Mouse (Mus musculus) liver, embryonic 11.5 days (tissue): ENCODE data around the gene Tns3. TPM values are rescaled to one million over a fixed set of nuclear protein-coding genes. Genes with fewer than 3 reads are reported as not detected.

Experiments used
- ATAC-seq: fragments of 200-750 bp; cut with Nextera tagmentation; replicated peaks from 2 replicates; pipeline ENCODE4 v1.8.0; 2017; ENCODE audit warnings: moderate number of reproducible peaks, mild to moderate bottlenecking, moderate TSS enrichment, moderate library complexity; ENCODE audit not compliant: low FRiP score
- DNase-seq: peaks from one replicate; pipeline ENCODE4 v3.0.0-alpha.2; 2017; ENCODE audit warnings: low spot score
- H3K27ac ChIP-seq: fragments of 300-500 bp; sonication (generic); 2 replicates; pipeline ENCODE4 v1.5.1; 2014; ENCODE audit warnings: mild to moderate bottlenecking, low read depth, low read length, control low read depth
- H3K27me3 ChIP-seq: fragments of 300-500 bp; sonication (generic); replicated peaks from 2 replicates; pipeline ENCODE4 v1.6.1; 2014; ENCODE audit warnings: low read length, mixed read lengths; ENCODE audit not compliant: control insufficient read depth, insufficient read depth
- H3K36me3 ChIP-seq: fragments of 300-500 bp; sonication (generic); 2 replicates; pipeline ENCODE4 v1.6.1; 2014; ENCODE audit warnings: mild to moderate bottlenecking, low read length, moderate library complexity, mixed read lengths; ENCODE audit not compliant: control insufficient read depth, insufficient read depth
- H3K4me1 ChIP-seq: fragments of 300-500 bp; sonication (generic); replicated peaks from 2 replicates; pipeline ENCODE4 v1.6.1; 2014; ENCODE audit warnings: low read length, mixed read lengths; ENCODE audit not compliant: control insufficient read depth, insufficient read depth
- H3K4me2 ChIP-seq: fragments of 300-500 bp; sonication (generic); 2 replicates; pipeline ENCODE4 v1.6.1; 2014; ENCODE audit warnings: mild to moderate bottlenecking, control low read depth, moderate library complexity
- H3K4me3 ChIP-seq: fragments of 300-500 bp; sonication (generic); 2 replicates; pipeline ENCODE4 v1.5.1; 2014; ENCODE audit warnings: low read depth, low read length, control low read depth
- H3K9ac ChIP-seq: fragments of 300-500 bp; sonication (generic); 2 replicates; pipeline ENCODE4 v1.6.1; 2014; ENCODE audit warnings: low read depth, low read length, control low read depth
- H3K9me3 ChIP-seq: fragments of 300-500 bp; sonication (generic); 2 replicates; pipeline ENCODE4 v1.6.1; 2016; ENCODE audit warnings: low read length, inconsistent platforms, mixed read lengths; ENCODE audit not compliant: control insufficient read depth
- WGBS: fragments of 180-500 bp; shearing (Covaris S2); extraction: QIAGEN DNeasy Blood & Tissue Kit; methylation state at CpG from one replicate; pipeline ENCODE4 v1.1.7; 2014; 5-methylcytosine and 5-hydroxymethylcytosine counted together
- polyA plus RNA-seq: library from polyadenylated mRNA; unstranded; fragments of >200 nt; fragmentation: Nextera tagmentation; extraction: Ambion mirVana; gene quantifications from 2 replicates; pipeline ENCODE4 v1.2.1, GENCODE M21; 2014

Gene Tns3
- polyA plus RNA-seq, 1 experiment from 2014 or later: 9.8 TPM

DNA sequence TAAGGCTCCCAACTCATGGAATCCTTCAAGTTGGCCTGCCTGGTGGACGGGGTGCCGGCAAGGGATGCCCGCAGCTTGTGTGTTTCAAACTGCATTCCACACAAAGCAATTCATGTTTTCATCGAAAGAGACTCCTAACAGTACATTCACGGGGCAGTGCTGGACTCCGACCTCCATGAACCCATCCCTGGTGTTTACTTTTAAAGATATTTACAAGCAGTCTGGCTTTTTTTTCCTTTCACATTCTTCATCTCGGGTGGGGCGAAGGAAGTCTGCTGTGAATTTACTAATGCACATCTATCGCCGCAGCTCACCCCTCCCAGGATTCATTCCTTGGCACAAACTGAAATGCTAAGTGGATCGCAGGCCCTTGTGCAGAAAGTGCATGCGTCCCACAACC, 191.9 kb downstream of the Tns3 start:
- no peak overlapping the region for H3K4me3 ChIP-seq
- DNase-seq: no peak
- H3K4me2 ChIP-seq: no peak overlapping the region
- no peaks in the 10 kb centered on the region for H3K9me3 ChIP-seq
- H3K36me3 ChIP-seq: no peaks in the 10 kb centered on the region
- 76% methylated on average over 12 of the region's 12 CpGs for WGBS
- H3K9ac ChIP-seq: no peak overlapping the region
- H3K27ac ChIP-seq: no peak overlapping the region
- H3K27me3 ChIP-seq: 0 out of 2 replicates have a peak, but pooled peaks cover 3% of the 10 kb centered on the region
- ATAC-seq: no peak
- peaks cover 8% of the 10 kb centered on the region; the same call in 1 of the 2 replicates for H3K4me1 ChIP-seq

DNA sequence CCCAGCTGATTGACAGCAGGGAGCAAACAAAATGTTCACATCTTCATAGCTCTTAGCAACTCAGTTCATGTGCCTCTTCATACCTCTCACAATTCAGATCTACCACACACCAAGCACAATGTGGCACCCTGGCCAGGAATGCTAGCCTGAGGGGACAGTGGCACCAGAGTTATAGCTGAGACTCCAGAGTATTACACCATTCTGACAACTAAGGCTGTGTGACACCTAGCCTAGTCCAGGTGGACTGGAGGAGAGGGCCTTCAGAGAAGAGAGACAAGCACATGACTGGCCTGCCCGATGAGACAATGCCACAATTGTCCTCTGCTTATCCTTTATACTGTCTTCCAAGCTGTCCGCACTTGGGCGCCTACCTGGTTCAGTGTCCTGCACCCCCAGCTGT, 192.8 kb downstream of the Tns3 start:
- H3K4me1 ChIP-seq: peaks cover 8% of the 10 kb centered on the region; the same call in 1 of the 2 replicates
- 90% methylated on average over 3 of the region's 3 CpGs for WGBS
- H3K36me3 ChIP-seq: no peaks in the 10 kb centered on the region
- H3K4me3 ChIP-seq: no peak overlapping the region
- H3K9me3 ChIP-seq: no peaks in the 10 kb centered on the region
- no peak overlapping the region for H3K9ac ChIP-seq
- 0 out of 2 replicates have a peak, but pooled peaks cover 3% of the 10 kb centered on the region for H3K27me3 ChIP-seq
- H3K4me2 ChIP-seq: no peak overlapping the region
- no peak overlapping the region for H3K27ac ChIP-seq
- DNase-seq (no peak), ATAC-seq (no peak)

DNA sequence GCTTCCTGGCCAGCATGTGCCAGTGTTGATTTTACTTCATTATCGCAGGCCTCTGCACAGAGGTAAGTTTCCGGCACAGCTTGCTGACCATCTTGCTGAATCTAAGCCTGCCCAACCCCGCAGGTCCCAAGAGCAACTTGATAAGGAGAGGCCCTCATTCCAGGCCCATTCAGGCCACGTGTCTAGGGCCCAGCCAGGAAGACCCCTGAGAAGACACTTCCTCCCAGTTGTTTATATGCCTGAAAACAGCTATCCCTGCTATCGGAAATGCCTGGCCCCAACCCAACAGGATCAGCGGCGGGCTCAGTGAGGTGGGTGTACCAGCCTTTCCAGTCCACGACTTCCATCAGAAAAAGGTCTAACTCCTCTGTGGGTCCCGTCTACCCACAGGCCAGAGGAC, 194.8 kb downstream of the Tns3 start:
- H3K9me3 ChIP-seq: no peaks in the 10 kb centered on the region
- H3K4me1 ChIP-seq: peaks cover 11% of the 10 kb centered on the region; the same call in 1 of the 2 replicates
- 0 out of 2 replicates have a peak, but pooled peaks cover 3% of the 10 kb centered on the region for H3K27me3 ChIP-seq
- no peak overlapping the region for H3K4me2 ChIP-seq
- H3K27ac ChIP-seq: no peak overlapping the region
- H3K9ac ChIP-seq: no peak overlapping the region
- no peak for ATAC-seq
- no peak overlapping the region for H3K4me3 ChIP-seq
- DNase-seq: no peak
- H3K36me3 ChIP-seq: no peaks in the 10 kb centered on the region
- 44% methylated on average over 9 of the region's 9 CpGs for WGBS

DNA sequence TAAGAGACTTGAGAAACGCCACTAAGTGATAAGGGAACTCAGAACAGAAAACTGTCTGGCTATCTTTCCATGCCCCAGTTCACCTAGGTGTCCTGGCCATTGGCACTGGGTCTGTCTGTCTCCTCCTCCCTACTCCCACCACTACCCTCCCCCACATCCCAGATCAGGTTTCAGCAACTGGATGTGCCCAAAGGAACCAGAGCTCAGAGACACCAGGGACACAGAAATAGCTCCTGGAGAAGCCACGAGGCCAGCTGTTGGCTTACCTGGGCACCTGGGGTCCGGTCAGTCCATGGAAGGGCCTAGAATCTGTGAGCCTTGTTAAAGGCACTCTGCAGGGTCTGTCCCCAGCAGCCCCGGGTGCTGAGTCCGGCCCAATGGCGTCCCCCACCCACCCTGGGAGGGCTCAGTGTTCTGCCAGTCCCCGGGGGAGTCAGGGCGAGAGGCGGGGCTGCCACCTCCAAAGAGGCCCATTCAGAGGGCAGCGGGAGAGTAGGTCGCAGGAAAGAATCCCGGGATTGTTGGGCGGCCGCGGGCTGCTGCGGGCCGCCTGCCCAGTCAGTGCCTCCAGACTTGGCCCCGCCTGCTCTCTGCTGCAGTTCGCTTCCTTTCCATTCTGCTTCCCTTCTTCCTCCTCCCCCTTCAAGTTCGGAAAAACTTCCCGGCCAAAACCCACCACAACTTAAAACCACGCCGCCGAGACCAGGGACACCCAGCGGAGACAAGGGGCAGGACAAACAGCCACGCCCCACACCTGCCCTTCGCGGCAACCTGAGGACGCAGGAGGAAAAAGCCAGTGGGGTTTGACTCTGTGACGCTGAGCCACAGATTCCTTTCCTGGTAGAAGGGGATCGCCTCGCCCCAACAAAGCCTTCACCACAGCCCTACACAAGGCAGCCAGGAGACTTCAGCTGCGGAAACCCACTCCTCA, 195.9 kb downstream of the Tns3 start:
- H3K4me2 ChIP-seq: peak overlapping the region; percentile 71
- 0 out of 2 replicates have a peak, but pooled peaks cover 3% of the 10 kb centered on the region for H3K27me3 ChIP-seq
- H3K36me3 ChIP-seq: no peaks in the 10 kb centered on the region
- H3K9me3 ChIP-seq: no peaks in the 10 kb centered on the region
- peak overlapping the region; percentile 27; the same call in 1 of the 2 replicates for H3K9ac ChIP-seq
- H3K4me3 ChIP-seq: peak overlapping the region; percentile 40
- H3K4me1 ChIP-seq: peaks cover 11% of the 10 kb centered on the region; the same call in 1 of the 2 replicates
- peak; percentile 74 for ATAC-seq
- 1% methylated on average over 30 of the region's 33 CpGs for WGBS
- peak; percentile 60 for DNase-seq
- peak overlapping the region; percentile 57 for H3K27ac ChIP-seq

DNA sequence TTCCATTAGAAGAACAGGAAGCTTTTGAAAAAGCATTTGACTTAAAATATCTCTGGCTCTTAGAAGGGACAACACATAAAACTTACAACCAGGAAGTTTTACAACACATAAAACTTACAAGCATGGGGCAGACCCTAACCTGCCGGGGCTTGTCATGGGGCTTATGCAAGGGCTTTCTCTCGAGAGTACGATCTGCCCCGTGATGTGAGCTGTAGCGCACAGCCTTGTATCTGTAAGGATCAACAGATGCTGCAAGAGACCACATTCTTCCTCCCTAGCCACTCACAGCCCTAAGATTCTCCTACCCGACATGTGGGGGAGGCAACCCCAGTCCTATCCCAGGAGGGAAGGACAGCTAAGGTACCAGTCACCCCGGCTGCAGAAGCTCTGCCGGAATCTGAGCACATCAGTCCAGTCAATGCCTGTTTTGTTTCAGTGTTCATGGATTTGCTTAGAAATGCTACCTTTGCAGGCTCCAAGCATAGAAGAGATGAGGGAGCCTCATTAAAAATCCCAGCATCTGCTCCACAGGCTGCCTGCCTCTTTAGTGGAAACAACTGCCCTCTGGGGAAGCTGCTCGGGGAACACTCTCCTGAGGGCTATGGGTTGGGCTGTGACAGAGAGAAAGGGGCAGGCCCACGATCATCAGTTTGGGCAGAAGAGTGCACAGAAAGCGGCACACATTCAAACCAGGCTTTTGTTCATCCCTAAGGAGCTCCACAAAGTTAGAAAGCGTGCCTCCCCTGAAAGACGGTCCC, 196.8 kb downstream of the Tns3 start:
- no peaks in the 10 kb centered on the region for H3K9me3 ChIP-seq
- peak overlapping the region; percentile 8; the same call in 1 of the 2 replicates for H3K27ac ChIP-seq
- H3K4me3 ChIP-seq: peak overlapping the region; percentile 40
- ATAC-seq: no peak
- H3K9ac ChIP-seq: no peak overlapping the region
- 25% methylated on average over 13 of the region's 13 CpGs for WGBS
- peaks cover 11% of the 10 kb centered on the region; the same call in 1 of the 2 replicates for H3K4me1 ChIP-seq
- H3K36me3 ChIP-seq: no peaks in the 10 kb centered on the region
- no peak for DNase-seq
- peak overlapping the region; percentile 71 for H3K4me2 ChIP-seq
- 0 out of 2 replicates have a peak, but pooled peaks cover 3% of the 10 kb centered on the region for H3K27me3 ChIP-seq

DNA sequence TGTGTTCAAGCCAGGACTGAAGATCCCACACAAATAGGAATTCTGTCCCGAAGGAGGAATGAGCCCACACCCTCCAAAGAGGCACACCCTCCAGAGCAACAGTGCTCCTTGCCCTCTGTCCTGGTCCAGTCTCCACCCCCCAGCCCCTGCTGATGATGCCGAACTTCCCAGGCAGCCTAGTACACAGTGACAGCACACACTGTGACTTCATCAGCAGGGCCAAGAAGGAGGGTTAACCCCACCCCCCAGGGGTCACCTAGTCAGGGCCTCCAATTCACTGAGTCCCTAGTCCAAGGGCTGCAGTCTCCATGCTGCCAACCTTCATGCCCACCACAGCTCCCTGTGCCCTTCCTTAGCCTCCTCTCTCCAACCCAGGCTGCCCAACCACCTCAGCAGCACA, 200.5 kb downstream of the Tns3 start:
- Histone ChIP-seq H3K36me3 (0 out of 2 replicates have a peak, but pooled peaks cover 2% of the 10 kb centered on the region), H3K27me3 (0 out of 2 replicates have a peak, but pooled peaks cover 3% of the 10 kb centered on the region), H3K9ac (no peak overlapping the region), H3K27ac (no peak overlapping the region), H3K4me1 (peaks cover 8% of the 10 kb centered on the region; the same call in 1 of the 2 replicates), H3K9me3 (no peaks in the 10 kb centered on the region), H3K4me3 (no peak overlapping the region), H3K4me2 (no peak overlapping the region)
- WGBS: 74% methylated on average over 2 of the region's 2 CpGs
- no peak for ATAC-seq
- DNase-seq: no peak

DNA sequence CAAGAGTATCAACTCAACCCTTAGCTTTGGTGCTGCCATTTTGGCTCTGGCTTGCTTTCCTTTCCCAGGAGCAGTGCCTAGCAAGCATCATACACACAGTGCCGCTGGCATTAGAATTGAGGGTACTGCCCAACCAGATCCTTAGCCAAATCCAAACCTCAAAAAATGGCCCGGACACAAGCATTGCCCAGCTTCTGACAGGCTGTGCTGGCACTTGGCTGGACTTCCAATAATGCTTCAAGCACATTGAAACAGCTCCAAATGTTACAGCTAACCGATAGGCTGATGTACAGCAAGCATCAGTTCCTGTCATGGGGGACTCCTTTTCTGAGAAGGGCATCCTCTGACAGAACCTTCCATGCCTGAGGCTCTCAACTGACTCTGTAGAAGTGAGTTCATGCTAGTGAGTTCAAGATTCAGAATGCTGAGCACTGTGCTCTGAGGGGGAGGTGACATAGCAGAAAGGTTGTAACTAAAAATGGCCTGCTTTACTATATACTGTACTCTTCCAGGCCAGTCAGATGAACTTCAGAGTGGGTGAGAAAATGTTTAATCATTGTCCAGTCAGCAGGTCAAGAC, 201.4 kb downstream of the Tns3 start:
- DNase-seq (no peak), ATAC-seq (no peak)
- Histone ChIP-seq H3K9ac (no peak overlapping the region), H3K27ac (no peak overlapping the region), H3K4me1 (peaks cover 5% of the 10 kb centered on the region; the same call in 1 of the 2 replicates), H3K4me2 (no peak overlapping the region), H3K9me3 (no peaks in the 10 kb centered on the region), H3K27me3 (0 out of 2 replicates have a peak, but pooled peaks cover 3% of the 10 kb centered on the region), H3K36me3 (0 out of 2 replicates have a peak, but pooled peaks cover 2% of the 10 kb centered on the region), H3K4me3 (no peak overlapping the region)
- 92% methylated on average over 3 of the region's 3 CpGs for WGBS

DNA sequence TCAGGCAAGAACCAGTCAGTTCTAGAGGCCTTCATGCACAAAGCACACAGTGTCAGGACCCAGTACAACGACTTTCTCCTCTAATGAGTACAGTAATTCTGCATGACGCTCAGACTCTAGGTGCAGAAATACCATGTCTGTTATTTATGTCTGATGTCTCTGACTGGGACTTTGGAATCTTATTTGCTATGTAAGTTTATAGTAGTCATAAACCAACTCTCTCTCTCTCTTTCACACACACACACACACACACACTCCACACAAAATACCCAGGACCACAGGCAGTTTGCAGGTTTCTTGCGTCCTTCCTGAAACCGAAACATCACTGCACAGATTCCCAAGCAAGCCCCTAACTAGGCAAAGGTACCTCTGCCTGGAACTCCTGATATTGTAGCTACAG, 203.5 kb downstream of the Tns3 start:
- DNase-seq (no peak), ATAC-seq (no peak)
- no peak overlapping the region for H3K27ac ChIP-seq
- no peaks in the 10 kb centered on the region for H3K27me3 ChIP-seq
- H3K4me2 ChIP-seq: no peak overlapping the region
- no peaks in the 10 kb centered on the region for H3K4me1 ChIP-seq
- H3K36me3 ChIP-seq: 0 out of 2 replicates have a peak, but pooled peaks cover 2% of the 10 kb centered on the region
- WGBS: 86% methylated on average over 4 of the region's 4 CpGs
- no peaks in the 10 kb centered on the region for H3K9me3 ChIP-seq
- H3K4me3 ChIP-seq: no peak overlapping the region
- H3K9ac ChIP-seq: no peak overlapping the region
